Mouse (Mus musculus) heart, embryonic 16.5 days (tissue): ENCODE measurements around the gene Tfap2e. TPM values are rescaled to one million over a fixed set of nuclear protein-coding genes. Genes with fewer than 3 reads are reported as not detected.

Source experiments
- ATAC-seq: fragments of 200-750 bp; cut with Nextera tagmentation; replicated peaks from 2 replicates; pipeline ENCODE4 v1.8.0; 2017; ENCODE audit warnings: moderate number of reproducible peaks; ENCODE audit not compliant: insufficient read depth, low FRiP score; ENCODE audit errors: extremely low read depth
- H3K27ac ChIP-seq: fragments of 300-500 bp; sonication (generic); 2 replicates; pipeline ENCODE4 v1.5.1; 2014; ENCODE audit warnings: mild to moderate bottlenecking, low read length, control low read depth, moderate library complexity
- H3K27me3 ChIP-seq: fragments of 300-500 bp; sonication (generic); 2 replicates; pipeline ENCODE4 v1.6.1; 2014; ENCODE audit warnings: low read length, mixed read lengths; ENCODE audit not compliant: control insufficient read depth, insufficient read depth
- H3K36me3 ChIP-seq: fragments of 300-500 bp; sonication (generic); 2 replicates; pipeline ENCODE4 v1.6.1; 2014; ENCODE audit not compliant: control insufficient read depth, insufficient read depth
- H3K4me1 ChIP-seq: fragments of 300-500 bp; sonication (generic); 2 replicates; pipeline ENCODE4 v1.6.1; 2014; ENCODE audit warnings: low read length, mixed read lengths; ENCODE audit not compliant: control insufficient read depth, insufficient read depth
- H3K4me2 ChIP-seq: fragments of 300-500 bp; sonication (generic); 2 replicates; pipeline ENCODE4 v1.6.1; 2014; ENCODE audit warnings: low read depth, mild to moderate bottlenecking, control low read depth, low read length
- H3K4me3 ChIP-seq: fragments of 300-500 bp; sonication (generic); 2 replicates; pipeline ENCODE4 v1.5.1; 2014; ENCODE audit warnings: mild to moderate bottlenecking, control low read depth, low read length
- H3K9ac ChIP-seq: fragments of 300-500 bp; sonication (generic); 2 replicates; pipeline ENCODE4 v1.6.1; 2014; ENCODE audit warnings: low read length, control low read depth
- H3K9me3 ChIP-seq: fragments of 300-500 bp; sonication (generic); replicated peaks from 2 replicates; pipeline ENCODE4 v1.6.1; 2016; ENCODE audit warnings: low read length; ENCODE audit not compliant: control insufficient read depth
- WGBS: fragments of 180-500 bp; shearing (Covaris S2); extraction: QIAGEN DNeasy Blood & Tissue Kit; methylation state at CpG from one replicate; pipeline ENCODE4 v1.1.7; 2014; 5-methylcytosine and 5-hydroxymethylcytosine counted together
- polyA plus RNA-seq: library from polyadenylated mRNA; unstranded; fragments of >200 nt; fragmentation: Nextera tagmentation; extraction: Ambion mirVana; gene quantifications from 2 replicates; pipeline ENCODE4 v1.2.1, GENCODE M21; 2015

Gene Tfap2e
- polyA plus RNA-seq, 1 experiment from 2014 or later: not detected

GRCm38 (mm10) chr4:126769800-126770563, 33.9 kb upstream of the Tfap2e start:
- H3K27me3 ChIP-seq: no peaks in the 10 kb centered on the region
- 75% methylated on average over 9 of the region's 9 CpGs for WGBS
- H3K4me2 ChIP-seq: no peak overlapping the region
- H3K27ac ChIP-seq: no peak overlapping the region
- no peak overlapping the region for H3K4me3 ChIP-seq
- peaks cover 2% of the 10 kb centered on the region; the same call in 1 of the 2 replicates for H3K36me3 ChIP-seq
- no peaks in the 10 kb centered on the region for H3K4me1 ChIP-seq
- no peak for ATAC-seq
- no peak overlapping the region for H3K9ac ChIP-seq
- no peaks in the 10 kb centered on the region for H3K9me3 ChIP-seq

GRCm38 (mm10) chr4:126763483-126763882, 27.4 kb upstream of the Tfap2e start:
- H3K27me3 ChIP-seq: no peaks in the 10 kb centered on the region
- H3K27ac ChIP-seq: no peak overlapping the region
- WGBS: 68% methylated on average over 2 of the region's 2 CpGs
- peaks cover 10% of the 10 kb centered on the region for H3K36me3 ChIP-seq
- no peak overlapping the region for H3K4me2 ChIP-seq
- no peak overlapping the region for H3K4me3 ChIP-seq
- H3K4me1 ChIP-seq: no peaks in the 10 kb centered on the region
- H3K9me3 ChIP-seq: no peaks in the 10 kb centered on the region
- H3K9ac ChIP-seq: no peak overlapping the region
- ATAC-seq: no peak

GRCm38 (mm10) chr4:126762586-126763359, 26.7 kb upstream of the Tfap2e start:
- 72% methylated on average over 11 of the region's 11 CpGs for WGBS

GRCm38 (mm10) chr4:126759435-126759834, 23.4 kb upstream of the Tfap2e start:
- 83% methylated on average over 2 of the region's 2 CpGs for WGBS

More at GRCm38 (mm10) chr4:126762586-126763359, 26.7 kb upstream of the Tfap2e start:
- Histone ChIP-seq H3K9me3 (no peaks in the 10 kb centered on the region), H3K27me3 (no peaks in the 10 kb centered on the region), H3K4me2 (no peak overlapping the region), H3K4me1 (no peaks in the 10 kb centered on the region), H3K27ac (no peak overlapping the region), H3K36me3 (peaks cover 13% of the 10 kb centered on the region), H3K4me3 (no peak overlapping the region), H3K9ac (no peak overlapping the region)
- ATAC-seq: no peak

GRCm38 (mm10) chr4:126758299-126758698, 22.3 kb upstream of the Tfap2e start:
- H3K4me2 ChIP-seq: no peak overlapping the region
- no peak overlapping the region for H3K9ac ChIP-seq
- ATAC-seq: no peak
- H3K27me3 ChIP-seq: no peaks in the 10 kb centered on the region
- H3K4me3 ChIP-seq: no peak overlapping the region
- no peaks in the 10 kb centered on the region for H3K9me3 ChIP-seq
- peaks cover 9% of the 10 kb centered on the region for H3K4me1 ChIP-seq
- WGBS: 74% methylated on average over 5 of the region's 5 CpGs
- no peak overlapping the region for H3K27ac ChIP-seq
- H3K36me3 ChIP-seq: peaks cover 15% of the 10 kb centered on the region

More at GRCm38 (mm10) chr4:126759435-126759834, 23.4 kb upstream of the Tfap2e start:
- Histone ChIP-seq H3K9ac (no peak overlapping the region), H3K36me3 (peaks cover 15% of the 10 kb centered on the region), H3K27me3 (no peaks in the 10 kb centered on the region), H3K4me1 (peaks cover 6% of the 10 kb centered on the region), H3K27ac (no peak overlapping the region), H3K9me3 (no peaks in the 10 kb centered on the region), H3K4me3 (no peak overlapping the region), H3K4me2 (no peak overlapping the region)
- ATAC-seq: no peak

- Histone ChIP-seq H3K9ac (no peak overlapping the region), H3K36me3 (peaks cover 15% of the 10 kb centered on the region), H3K27ac (no peak overlapping the region), H3K27me3 (no peaks in the 10 kb centered on the region), H3K4me3 (no peak overlapping the region), H3K4me1 (peaks cover 17% of the 10 kb centered on the region), H3K4me2 (no peak overlapping the region), H3K9me3 (no peaks in the 10 kb centered on the region)
- no peak for ATAC-seq
- 37% methylated on average over 4 of the region's 4 CpGs for WGBS
Observed at GRCm38 (mm10) chr4:126756766-126757165, 20.7 kb upstream of the Tfap2e start.

GRCm38 (mm10) chr4:126754736-126755374, 18.8 kb upstream of the Tfap2e start:
- no peak overlapping the region for H3K4me3 ChIP-seq
- H3K9ac ChIP-seq: no peak overlapping the region; the same call in 1 of the 2 replicates
- peaks cover 5% of the 10 kb centered on the region; the same call in 1 of the 2 replicates for H3K36me3 ChIP-seq
- peaks cover 27% of the 10 kb centered on the region for H3K4me1 ChIP-seq
- H3K27ac ChIP-seq: no peak overlapping the region
- H3K27me3 ChIP-seq: no peaks in the 10 kb centered on the region
- no peak for ATAC-seq
- WGBS: 46% methylated on average over 12 of the region's 12 CpGs
- peak overlapping the region; percentile 74 for H3K4me2 ChIP-seq
- H3K9me3 ChIP-seq: no peaks in the 10 kb centered on the region

- whole genome bisulfite sequencing: 2% methylated on average over 12 of the region's 12 CpGs
Observed at GRCm38 (mm10) chr4:126754231-126754611, 18.2 kb upstream of the Tfap2e start.

More at GRCm38 (mm10) chr4:126754231-126754611, 18.2 kb upstream of the Tfap2e start:
- Histone ChIP-seq H3K27ac (peak overlapping the region; percentile 97), H3K36me3 (peaks cover 5% of the 10 kb centered on the region; the same call in 1 of the 2 replicates), H3K9me3 (no peaks in the 10 kb centered on the region), H3K27me3 (no peaks in the 10 kb centered on the region), H3K4me3 (peak overlapping the region; percentile 82), H3K9ac (peak overlapping the region; percentile 93), H3K4me1 (peaks cover 30% of the 10 kb centered on the region), H3K4me2 (peak overlapping the region; percentile 74)
- ATAC-seq: no peak
